Mouse (Mus musculus): Measurements from ENCODE around the gene Armc5. TPM values are rescaled to one million over a fixed set of nuclear protein-coding genes. Genes with fewer than 3 reads are reported as not detected.

The Armc5 gene
- polyA plus RNA-seq, 1 experiment from 2014 or later: 20.0 TPM

DNA sequence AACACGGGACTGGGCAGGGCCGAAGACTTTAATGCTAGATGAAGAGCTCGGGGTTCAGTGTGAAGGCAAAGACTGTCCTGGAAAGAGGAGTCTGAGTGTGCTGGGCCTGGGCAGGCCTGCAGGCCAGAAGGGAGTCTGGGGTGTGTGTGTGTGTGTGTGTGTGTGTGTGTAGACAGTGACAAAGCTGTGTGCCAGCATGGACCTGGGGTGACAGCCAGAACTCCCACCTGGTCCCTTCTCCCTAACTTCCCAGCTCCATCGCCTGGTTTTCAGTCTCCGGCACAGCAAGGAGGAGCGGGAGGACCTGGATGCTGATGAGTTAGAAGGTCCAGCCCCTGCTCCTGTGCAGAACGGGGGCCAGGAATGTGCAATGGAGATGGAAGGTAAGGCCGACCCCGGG is 34.4 kb downstream of the Armc5 start:
- Histone ChIP-seq H3K36me3 (ENCODE audit: control insufficient read depth, insufficient read depth, low read length) (peaks cover 50% of the 10 kb centered on the region), H3K4me3 (ENCODE audit: low read length) (no peak overlapping the region), H3K27ac (ENCODE audit: low read length) (no peak overlapping the region), H3K9me3 (ENCODE audit: control insufficient read depth, low read length) (no peaks in the 10 kb centered on the region), H3K9ac (ENCODE audit: low read length) (no peak overlapping the region), H3K4me2 (ENCODE audit: low read depth, low read length) (no peak overlapping the region), H3K4me1 (replicated peaks; ENCODE audit: control insufficient read depth, insufficient read depth, low read length) (no peaks in the 10 kb centered on the region), H3K27me3 (ENCODE audit: control insufficient read depth, insufficient read depth, low read depth, low read length) (no peaks in the 10 kb centered on the region)
- 90% methylated on average over 9 of the region's 9 CpGs for WGBS
- no peak for ATAC-seq (ENCODE audit: low read depth)

DNA sequence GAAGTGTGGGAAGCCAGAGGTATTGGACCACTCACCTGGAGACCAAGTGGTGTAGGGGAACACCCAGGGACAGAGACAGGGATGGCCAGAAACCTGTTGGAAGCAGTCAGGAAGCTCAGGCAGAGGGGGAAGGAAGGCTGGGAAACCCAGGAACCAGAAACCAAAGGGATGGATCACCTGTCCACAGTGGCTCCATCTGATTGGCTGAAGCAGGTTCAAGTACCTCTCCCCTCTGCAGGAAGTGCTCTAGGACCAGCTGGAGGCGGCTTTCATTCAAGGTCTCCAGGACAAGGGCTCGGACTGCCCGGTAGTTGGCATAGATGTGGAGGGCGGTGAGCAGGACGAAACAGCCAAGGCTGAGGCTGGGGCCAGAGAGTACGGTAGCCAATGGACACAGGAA is 38.9 kb downstream of the Armc5 start:
- Histone ChIP-seq H3K4me2 (ENCODE audit: low read depth, low read length) (no peak overlapping the region), H3K27me3 (ENCODE audit: control insufficient read depth, insufficient read depth, low read depth, low read length) (no peaks in the 10 kb centered on the region), H3K4me1 (replicated peaks; ENCODE audit: control insufficient read depth, insufficient read depth, low read length) (no peaks in the 10 kb centered on the region), H3K27ac (ENCODE audit: low read length) (no peak overlapping the region), H3K9me3 (ENCODE audit: control insufficient read depth, low read length) (no peaks in the 10 kb centered on the region), H3K36me3 (ENCODE audit: control insufficient read depth, insufficient read depth, low read length) (peaks cover 59% of the 10 kb centered on the region), H3K9ac (ENCODE audit: low read length) (no peak overlapping the region), H3K4me3 (ENCODE audit: low read length) (no peak overlapping the region)
- ATAC-seq (ENCODE audit: low read depth): no peak
- 86% methylated on average over 6 of the region's 6 CpGs for WGBS

DNA sequence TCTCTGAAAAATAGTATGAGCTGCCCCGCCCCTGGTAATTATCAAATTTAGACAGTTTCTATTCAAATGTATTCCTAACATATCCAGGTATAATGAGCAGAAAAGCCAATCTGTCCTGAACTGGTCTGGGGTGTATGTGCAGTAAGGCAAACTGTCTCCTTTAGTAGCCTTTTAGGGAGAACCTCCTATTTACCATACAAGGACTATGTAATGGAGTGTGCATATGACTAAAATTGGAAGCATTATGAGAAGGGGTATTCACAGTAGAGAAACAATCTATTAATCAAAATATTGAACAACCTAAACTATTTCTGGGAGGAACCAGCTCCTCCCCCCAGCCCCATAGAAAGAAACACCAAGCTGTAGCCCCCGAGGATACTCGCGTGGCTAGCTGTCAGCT is 42.6 kb downstream of the Armc5 start:
- Histone ChIP-seq H3K4me2 (ENCODE audit: low read depth, low read length) (no peak overlapping the region), H3K36me3 (ENCODE audit: control insufficient read depth, insufficient read depth, low read length) (peaks cover 30% of the 10 kb centered on the region), H3K27me3 (ENCODE audit: control insufficient read depth, insufficient read depth, low read depth, low read length) (no peaks in the 10 kb centered on the region), H3K4me1 (replicated peaks; ENCODE audit: control insufficient read depth, insufficient read depth, low read length) (no peaks in the 10 kb centered on the region), H3K9me3 (ENCODE audit: control insufficient read depth, low read length) (no peaks in the 10 kb centered on the region), H3K4me3 (ENCODE audit: low read length) (no peak overlapping the region), H3K27ac (ENCODE audit: low read length) (no peak overlapping the region), H3K9ac (ENCODE audit: low read length) (no peak overlapping the region)
- no peak for ATAC-seq (ENCODE audit: low read depth)
- WGBS: 84% methylated on average over 4 of the region's 4 CpGs

DNA sequence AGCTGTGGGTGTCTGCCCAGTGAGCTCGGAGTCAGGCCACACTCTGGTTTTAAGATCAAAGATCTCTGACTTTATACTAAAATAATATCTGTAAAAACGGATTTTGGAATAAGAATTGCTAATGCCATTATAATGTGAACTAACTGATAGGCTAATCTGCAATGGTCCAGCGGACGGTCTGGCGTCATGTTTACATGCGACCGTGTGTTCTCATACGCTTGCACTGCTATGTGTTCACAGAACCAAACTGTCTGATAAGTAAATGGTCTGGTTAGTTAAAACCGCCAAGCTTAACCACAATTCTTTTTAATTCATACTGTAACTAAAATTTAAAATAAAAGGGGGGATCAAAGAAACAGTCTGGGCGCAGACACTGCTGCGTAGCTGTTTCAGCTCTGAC is 44.6 kb downstream of the Armc5 start:
- Histone ChIP-seq H3K4me1 (replicated peaks; ENCODE audit: control insufficient read depth, insufficient read depth, low read length) (no peaks in the 10 kb centered on the region), H3K4me2 (ENCODE audit: low read depth, low read length) (no peak overlapping the region), H3K9me3 (ENCODE audit: control insufficient read depth, low read length) (no peaks in the 10 kb centered on the region), H3K27me3 (ENCODE audit: control insufficient read depth, insufficient read depth, low read depth, low read length) (no peaks in the 10 kb centered on the region), H3K4me3 (ENCODE audit: low read length) (no peak overlapping the region), H3K9ac (ENCODE audit: low read length) (no peak overlapping the region), H3K36me3 (ENCODE audit: control insufficient read depth, insufficient read depth, low read length) (peaks cover 15% of the 10 kb centered on the region), H3K27ac (ENCODE audit: low read length) (peak overlapping the region; percentile 64; the same call in 1 of the 2 replicates)
- ATAC-seq (ENCODE audit: low read depth): no peak
- 84% methylated on average over 11 of the region's 11 CpGs for WGBS

DNA sequence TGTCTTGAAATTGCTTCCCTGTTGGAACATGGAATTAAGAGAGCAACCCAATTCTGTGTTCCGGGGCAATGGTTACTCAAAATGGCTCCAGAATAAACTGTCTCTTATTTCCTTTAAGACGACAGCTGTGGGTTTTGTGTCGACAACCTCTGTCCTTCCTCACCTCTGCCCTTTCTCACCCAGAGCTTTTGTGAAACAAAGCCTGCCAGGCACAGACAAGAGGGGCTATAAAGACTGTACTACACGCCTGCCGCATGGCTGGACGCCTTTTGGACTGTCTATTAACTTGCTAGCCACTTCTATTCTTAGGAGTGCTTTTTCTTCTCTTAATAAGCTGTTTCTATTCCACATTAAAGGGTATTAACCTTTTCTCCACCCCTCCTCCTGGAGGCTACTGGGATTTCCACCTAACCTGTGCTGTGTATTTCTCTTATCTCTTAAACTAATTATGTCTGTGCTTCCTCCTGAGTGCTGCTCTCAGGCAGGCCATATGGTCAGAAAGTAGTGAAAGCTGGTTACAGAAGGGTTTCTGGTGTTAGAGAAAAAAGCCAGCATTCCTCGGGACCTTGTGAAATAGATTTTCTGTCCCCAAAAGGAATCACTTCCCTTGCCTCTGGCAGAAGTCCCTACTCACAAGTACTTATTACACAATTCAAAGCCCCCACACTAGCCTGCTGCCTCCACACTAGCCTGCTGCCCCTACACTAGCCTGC is 45.5 kb downstream of the Armc5 start:
- peak overlapping the region; percentile 82 for H3K27ac ChIP-seq (ENCODE audit: low read length)
- no peaks in the 10 kb centered on the region for H3K9me3 ChIP-seq (ENCODE audit: control insufficient read depth, low read length)
- no peak overlapping the region for H3K4me2 ChIP-seq (ENCODE audit: low read depth, low read length)
- peaks cover 17% of the 10 kb centered on the region for H3K36me3 ChIP-seq (ENCODE audit: control insufficient read depth, insufficient read depth, low read length)
- H3K4me3 ChIP-seq (ENCODE audit: low read length): no peak overlapping the region
- H3K4me1 ChIP-seq (replicated peaks; ENCODE audit: control insufficient read depth, insufficient read depth, low read length): no peaks in the 10 kb centered on the region
- H3K9ac ChIP-seq (ENCODE audit: low read length): no peak overlapping the region
- no peaks in the 10 kb centered on the region for H3K27me3 ChIP-seq (ENCODE audit: control insufficient read depth, insufficient read depth, low read depth, low read length)
- 32% methylated on average over 7 of the region's 7 CpGs for WGBS
- peak; percentile 89 for ATAC-seq (ENCODE audit: low read depth)

DNA sequence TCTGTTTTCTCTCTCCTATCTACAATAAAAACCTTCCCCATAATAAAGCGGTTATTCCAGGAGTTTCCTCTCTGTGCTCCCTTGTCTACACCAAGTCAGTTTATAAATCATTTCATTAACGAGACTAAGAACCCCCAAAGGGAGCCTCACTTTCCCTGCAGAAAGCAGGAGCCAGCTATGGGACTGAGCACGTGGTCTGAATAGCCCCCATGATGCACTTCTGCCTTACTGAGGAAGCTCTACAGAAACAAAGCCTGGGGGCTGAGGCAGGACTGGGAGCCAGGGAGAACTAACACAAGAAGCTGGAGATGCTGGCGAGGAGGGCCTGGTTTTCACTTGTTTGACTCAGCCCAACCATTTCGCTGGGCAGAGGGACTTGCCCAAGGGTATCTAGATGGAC is 46.9 kb downstream of the Armc5 start:
- H3K36me3 ChIP-seq (ENCODE audit: control insufficient read depth, insufficient read depth, low read length): peaks cover 20% of the 10 kb centered on the region

DNA sequence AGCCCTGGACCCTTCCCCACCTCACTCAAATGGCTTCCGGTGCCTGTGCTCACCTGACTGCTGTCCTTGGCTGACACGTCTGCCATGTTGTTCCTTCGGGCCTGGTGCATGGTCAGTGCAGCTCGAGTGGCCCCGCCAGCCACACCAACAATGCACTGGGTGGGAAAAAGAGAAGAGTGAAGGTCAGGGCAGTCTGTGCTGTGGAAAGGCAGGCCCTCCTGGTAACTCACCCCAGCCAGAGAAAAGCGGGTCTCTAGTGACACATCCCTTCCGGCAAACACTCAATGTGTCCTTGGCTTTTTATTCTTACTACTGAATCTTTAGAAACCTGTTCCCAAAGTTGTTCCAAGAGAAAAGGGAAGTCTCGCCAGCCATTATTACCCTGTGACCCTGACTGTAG is 47.9 kb downstream of the Armc5 start:
- 81% methylated on average over 8 of the region's 8 CpGs for WGBS
- peaks cover 17% of the 10 kb centered on the region for H3K36me3 ChIP-seq (ENCODE audit: control insufficient read depth, insufficient read depth, low read length)

More for the DNA sequence above, 46.9 kb downstream of the Armc5 start:
- H3K4me2 ChIP-seq (ENCODE audit: low read depth, low read length): no peak overlapping the region
- no peak; the same call in 1 of the 2 replicates for ATAC-seq (ENCODE audit: low read depth)
- H3K9ac ChIP-seq (ENCODE audit: low read length): no peak overlapping the region
- no peak overlapping the region for H3K4me3 ChIP-seq (ENCODE audit: low read length)
- no peaks in the 10 kb centered on the region for H3K27me3 ChIP-seq (ENCODE audit: control insufficient read depth, insufficient read depth, low read depth, low read length)
- H3K9me3 ChIP-seq (ENCODE audit: control insufficient read depth, low read length): no peaks in the 10 kb centered on the region
- H3K27ac ChIP-seq (ENCODE audit: low read length): peak overlapping the region; percentile 41; the same call in 1 of the 2 replicates
- H3K4me1 ChIP-seq (replicated peaks; ENCODE audit: control insufficient read depth, insufficient read depth, low read length): peaks cover 2% of the 10 kb centered on the region; the same call in 1 of the 2 replicates
- 57% methylated on average over 5 of the region's 5 CpGs for WGBS

DNA sequence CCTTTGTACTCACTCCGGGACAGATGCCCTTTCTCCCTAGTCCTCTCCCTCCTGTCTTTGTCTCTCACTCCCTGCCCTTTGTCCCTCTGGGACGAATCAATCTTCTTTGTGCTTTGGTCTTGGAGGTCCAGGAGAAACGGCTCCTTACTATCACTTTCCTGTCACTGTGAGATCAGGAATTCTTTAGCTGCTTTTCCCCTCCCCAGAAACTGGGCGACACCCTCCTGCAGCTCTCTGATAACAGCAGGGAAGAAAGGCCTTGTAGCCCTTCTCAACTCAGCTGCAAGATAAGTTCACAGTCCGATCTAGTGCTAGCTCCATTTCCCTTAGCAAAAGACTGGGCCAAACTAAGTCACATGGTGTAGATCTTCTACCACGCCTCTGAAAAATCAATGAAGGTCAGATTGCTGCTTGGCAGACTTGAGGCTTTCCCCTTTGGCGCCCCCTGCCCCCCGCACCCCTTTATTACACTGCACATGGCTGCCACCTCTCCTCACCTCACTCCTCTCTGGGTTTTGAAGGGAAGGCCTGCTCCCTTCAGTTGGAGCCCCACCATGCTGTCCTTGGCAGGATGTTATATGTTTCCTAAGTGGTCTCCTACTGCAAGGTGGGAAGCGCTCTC is 51.9 kb downstream of the Armc5 start:
- Histone ChIP-seq H3K4me1 (replicated peaks; ENCODE audit: control insufficient read depth, insufficient read depth, low read length) (peaks cover 5% of the 10 kb centered on the region; the same call in 1 of the 2 replicates), H3K4me3 (ENCODE audit: low read length) (no peak overlapping the region), H3K27ac (ENCODE audit: low read length) (no peak overlapping the region), H3K4me2 (ENCODE audit: low read depth, low read length) (no peak overlapping the region), H3K9ac (ENCODE audit: low read length) (no peak overlapping the region), H3K36me3 (ENCODE audit: control insufficient read depth, insufficient read depth, low read length) (peaks cover 11% of the 10 kb centered on the region), H3K9me3 (ENCODE audit: control insufficient read depth, low read length) (no peaks in the 10 kb centered on the region), H3K27me3 (ENCODE audit: control insufficient read depth, insufficient read depth, low read depth, low read length) (no peaks in the 10 kb centered on the region)
- 17% methylated on average over 9 of the region's 9 CpGs for WGBS
- peak; percentile 60; the same call in 1 of the 2 replicates for ATAC-seq (ENCODE audit: low read depth)

More for the DNA sequence above, 47.9 kb downstream of the Armc5 start:
- Histone ChIP-seq H3K9me3 (ENCODE audit: control insufficient read depth, low read length) (no peaks in the 10 kb centered on the region), H3K4me1 (replicated peaks; ENCODE audit: control insufficient read depth, insufficient read depth, low read length) (peaks cover 5% of the 10 kb centered on the region; the same call in 1 of the 2 replicates), H3K27ac (ENCODE audit: low read length) (no peak overlapping the region), H3K4me3 (ENCODE audit: low read length) (no peak overlapping the region), H3K27me3 (ENCODE audit: control insufficient read depth, insufficient read depth, low read depth, low read length) (no peaks in the 10 kb centered on the region), H3K4me2 (ENCODE audit: low read depth, low read length) (no peak overlapping the region), H3K9ac (ENCODE audit: low read length) (no peak overlapping the region)
- no peak for ATAC-seq (ENCODE audit: low read depth)

Data from lung, embryonic 16.5 days (tissue).